Mouse (Mus musculus) gastrocnemius, adult 2 months (tissue): ENCODE measurements around the gene Hivep3. TPM values are rescaled to one million over a fixed set of nuclear protein-coding genes. Genes with fewer than 3 reads are reported as not detected.

ENCODE experiments used
- DNase-seq: peaks from one replicate; pipeline ENCODE4 v3.0.0; 2022
- H3K27ac ChIP-seq: fragments of 200-600 bp; 2 replicates; pipeline ENCODE4 v1.8.1; 2022; ENCODE audit warnings: mild to moderate bottlenecking
- H3K4me3 ChIP-seq: fragments of 200-600 bp; 2 replicates; pipeline ENCODE4 v1.8.1; 2022; ENCODE audit warnings: mild to moderate bottlenecking, moderate library complexity
- CTCF ChIP-seq: fragments of 200-600 bp; IDR thresholded peaks from 2 replicates; pipeline ENCODE4 v1.8.1; 2022; ENCODE audit warnings: antibody characterized with exemption, mild to moderate bottlenecking, moderate library complexity
- intact Hi-C: fragments of 180-260 bp; cut with DNase I; formaldehyde crosslinking; loops from one replicate; pipeline ENCODE4 v1.15.1; 2025
- total RNA-seq, 2 experiments: library from RNA; stranded (reverse); gene quantifications; 2 replicates each; pipeline ENCODE4 v1.2.3; 2021

The Hivep3 gene
- total RNA-seq, 2 experiments from 2014 or later = 1.7 to 3.5 TPM

DNA sequence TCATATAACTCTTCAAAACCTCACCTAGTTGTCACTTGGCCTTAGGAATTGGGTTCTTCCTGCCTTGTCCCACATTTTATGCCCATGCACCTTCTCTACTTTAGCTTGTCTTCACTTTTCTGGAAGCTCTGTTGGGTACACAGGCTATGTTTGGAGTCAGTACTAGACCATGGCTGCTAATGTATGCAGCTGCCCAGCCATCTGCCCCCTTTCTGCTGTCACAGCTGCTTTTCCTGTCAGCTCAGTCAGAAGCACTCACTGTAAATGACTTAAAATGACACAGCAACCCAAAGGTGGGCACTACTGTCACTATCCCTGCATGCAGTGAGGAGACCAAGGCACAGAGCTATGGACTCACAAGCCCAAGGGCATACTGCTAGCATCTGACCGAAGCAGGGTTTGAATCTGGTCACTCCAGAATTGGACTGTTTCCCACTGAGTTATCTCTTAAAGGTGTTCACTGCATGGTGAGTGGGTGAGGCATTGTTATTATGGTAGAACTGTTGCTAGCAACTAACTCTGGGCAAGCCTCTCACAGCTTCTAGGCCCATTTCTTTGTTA is 104.0 kb downstream of the Hivep3 start:
- no peak overlapping the region for H3K27ac ChIP-seq
- intact Hi-C loops = no loop called here
- no peak overlapping the region for H3K4me3 ChIP-seq
- no peak for TF ChIP-seq CTCF
- DNase-seq = no peak

DNA sequence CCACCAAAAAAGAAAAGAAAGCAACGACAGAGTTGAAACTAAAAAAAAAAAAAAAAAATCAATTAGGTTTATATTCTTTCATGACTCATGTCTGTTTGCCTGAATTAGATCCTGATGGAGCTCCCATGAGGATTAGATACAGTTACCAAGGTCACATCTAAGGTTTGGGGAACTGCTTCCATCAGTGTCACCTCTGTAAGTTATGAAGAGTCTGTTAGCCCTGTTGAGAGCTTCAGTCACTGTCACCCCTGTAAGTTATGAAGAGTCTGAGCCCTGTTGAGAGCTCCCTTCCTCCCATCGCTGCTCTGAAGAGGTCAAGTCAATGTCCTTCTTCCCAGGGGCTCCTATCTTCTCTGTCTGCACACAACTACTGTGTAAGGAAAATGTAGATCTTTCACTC is 104.7 kb downstream of the Hivep3 start:
- intact Hi-C loops = no loop called here
- no peak for TF ChIP-seq CTCF
- H3K27ac ChIP-seq = no peak overlapping the region

DNA sequence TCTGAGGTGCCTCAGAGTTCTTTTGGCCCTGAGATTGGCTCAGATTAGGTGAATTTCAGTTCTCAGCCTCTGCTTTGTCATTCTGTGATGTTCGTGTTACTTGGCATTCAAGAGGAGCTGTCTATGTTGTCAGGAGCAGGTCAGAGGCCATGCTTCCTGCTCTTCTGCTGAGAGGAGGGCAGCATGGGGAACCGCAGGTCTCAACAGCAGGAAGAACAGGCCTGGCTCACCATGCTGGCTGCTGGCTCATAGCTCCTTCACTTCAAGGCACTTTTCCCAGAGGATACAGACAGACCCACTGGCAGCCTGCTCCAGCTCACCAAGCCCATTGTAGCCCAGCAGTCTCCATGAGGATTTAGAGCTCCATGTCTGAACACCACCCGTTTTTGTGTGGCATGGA is 109.7 kb downstream of the Hivep3 start:
- no peak for TF ChIP-seq CTCF
- Histone ChIP-seq H3K27ac (peak overlapping the region; percentile 35; the same call in 1 of the 2 replicates), H3K4me3 (no peak overlapping the region)
- intact Hi-C loops = no loop called here
- peak; percentile 20 for DNase-seq

More for the DNA sequence above, 104.7 kb downstream of the Hivep3 start:
- no peak for DNase-seq
- no peak overlapping the region for H3K4me3 ChIP-seq

DNA sequence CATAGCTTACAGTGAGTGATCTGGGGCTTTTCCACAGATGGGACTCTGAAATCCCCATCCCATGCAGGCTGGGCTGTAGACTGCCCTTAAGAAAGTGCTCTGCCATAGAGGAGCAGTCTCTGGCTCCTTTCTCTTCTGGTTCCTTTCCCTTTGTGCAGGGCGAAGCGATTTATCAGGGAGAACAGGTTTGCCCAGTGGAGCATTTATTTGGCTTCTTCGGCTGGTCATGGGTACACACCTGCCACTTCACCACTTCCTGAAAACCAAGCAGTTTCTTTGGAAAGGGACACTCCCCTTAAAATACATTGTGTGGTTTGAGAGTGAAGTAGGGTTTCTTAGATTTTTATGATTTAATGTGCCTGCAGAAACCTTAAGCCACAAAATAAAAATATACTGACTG is 110.7 kb downstream of the Hivep3 start:
- DNase-seq = no peak
- Histone ChIP-seq H3K4me3 (no peak overlapping the region), H3K27ac (no peak overlapping the region)
- intact Hi-C loops = no loop called here
- no peak for TF ChIP-seq CTCF

DNA sequence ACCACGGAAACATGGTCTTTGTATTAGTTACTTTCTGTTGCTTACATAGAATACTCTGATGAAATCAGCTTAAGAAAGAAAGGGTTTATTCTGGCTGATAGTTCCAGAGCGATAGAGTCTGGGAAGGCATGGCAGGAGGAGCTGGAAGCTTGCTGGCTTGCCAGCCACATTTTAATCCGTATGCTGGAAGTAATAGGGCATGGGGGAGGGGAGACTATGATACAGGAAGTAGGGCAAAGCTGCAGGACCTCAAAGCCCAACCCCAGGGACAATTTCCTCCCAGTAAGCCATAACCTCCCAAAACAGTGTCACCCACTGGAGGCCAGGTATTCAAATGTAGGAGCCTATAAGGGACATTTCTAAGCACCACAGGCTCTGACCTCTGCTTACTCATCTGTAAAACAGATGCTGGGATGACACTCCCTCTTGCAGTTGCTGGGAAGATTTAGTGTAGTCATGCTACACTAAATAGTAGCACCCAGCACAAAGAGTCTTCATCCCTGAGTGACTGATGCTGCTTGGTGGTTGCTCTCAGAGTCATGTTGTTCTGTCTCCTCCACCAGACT is 112.1 kb downstream of the Hivep3 start:
- no peak overlapping the region for H3K4me3 ChIP-seq
- intact Hi-C loops = no loop called here
- no peak for DNase-seq
- no peak for TF ChIP-seq CTCF
- H3K27ac ChIP-seq = no peak overlapping the region

DNA sequence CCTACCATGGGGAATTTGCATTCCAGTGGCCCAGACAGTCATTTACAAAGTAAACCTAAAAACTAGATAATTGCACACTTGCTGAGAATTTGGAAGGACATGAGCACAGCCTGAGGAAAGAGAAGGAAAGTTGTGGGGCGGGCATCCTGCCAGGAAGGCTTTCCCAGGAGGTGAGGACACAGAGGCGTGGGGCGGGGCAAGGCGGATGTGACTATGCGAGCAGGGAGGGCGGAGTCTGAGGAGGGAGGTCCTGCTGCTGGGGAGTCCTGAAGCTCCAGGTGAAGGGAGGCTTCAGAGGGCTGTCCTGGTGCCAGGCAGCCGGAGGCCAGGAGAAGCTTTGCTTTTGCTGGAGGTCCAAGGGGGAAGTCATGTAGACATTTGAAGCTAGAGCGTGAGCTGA is 118.9 kb downstream of the Hivep3 start:
- intact Hi-C loops = no loop called here

DNA sequence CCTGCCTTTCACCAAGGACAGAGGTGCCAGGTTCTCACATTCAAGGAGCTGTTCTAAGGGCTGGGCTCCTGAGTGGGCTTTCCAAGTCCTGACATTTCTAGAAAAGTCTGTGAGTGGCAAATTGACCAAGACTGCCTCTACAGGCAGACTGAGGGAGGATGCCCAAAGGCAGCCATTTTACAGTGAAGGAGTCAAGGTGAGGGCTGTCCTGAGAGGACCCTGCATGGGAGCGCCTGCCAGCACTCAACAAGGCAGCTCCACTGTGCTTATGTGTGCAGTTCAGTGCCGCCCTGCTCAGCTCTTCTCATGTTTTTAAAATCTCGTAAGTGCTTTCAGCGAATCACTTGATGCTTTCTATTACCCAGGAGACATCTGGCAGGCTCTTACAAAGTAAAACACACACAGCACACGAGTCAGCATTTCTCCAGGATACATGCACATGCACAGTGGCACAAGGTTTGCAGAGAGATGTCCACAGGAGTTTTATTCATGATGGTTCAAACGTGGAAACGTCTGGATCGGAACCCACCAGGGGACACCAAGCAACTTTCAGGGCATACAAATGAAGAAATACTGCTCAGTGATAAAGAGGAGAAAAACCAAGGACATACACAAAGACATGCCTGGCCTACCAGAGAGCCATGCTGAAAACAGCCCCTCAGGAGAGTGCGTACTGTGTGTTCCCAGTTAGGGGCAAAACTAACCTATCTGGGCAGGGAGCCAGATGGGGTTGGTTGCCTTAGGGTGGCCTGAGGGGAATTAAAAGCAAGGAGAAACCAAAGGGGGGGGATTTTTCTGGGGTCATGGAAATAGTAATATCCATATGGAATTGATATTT is 120.9 kb downstream of the Hivep3 start:
- no peak for TF ChIP-seq CTCF
- Histone ChIP-seq H3K4me3 (no peak overlapping the region), H3K27ac (no peak overlapping the region)
- intact Hi-C loops = no loop called here
- no peak for DNase-seq

More for the DNA sequence above, 118.9 kb downstream of the Hivep3 start:
- no peak for TF ChIP-seq CTCF
- no peak overlapping the region for H3K27ac ChIP-seq
- DNase-seq = peak; percentile 69
- H3K4me3 ChIP-seq = no peak overlapping the region

DNA sequence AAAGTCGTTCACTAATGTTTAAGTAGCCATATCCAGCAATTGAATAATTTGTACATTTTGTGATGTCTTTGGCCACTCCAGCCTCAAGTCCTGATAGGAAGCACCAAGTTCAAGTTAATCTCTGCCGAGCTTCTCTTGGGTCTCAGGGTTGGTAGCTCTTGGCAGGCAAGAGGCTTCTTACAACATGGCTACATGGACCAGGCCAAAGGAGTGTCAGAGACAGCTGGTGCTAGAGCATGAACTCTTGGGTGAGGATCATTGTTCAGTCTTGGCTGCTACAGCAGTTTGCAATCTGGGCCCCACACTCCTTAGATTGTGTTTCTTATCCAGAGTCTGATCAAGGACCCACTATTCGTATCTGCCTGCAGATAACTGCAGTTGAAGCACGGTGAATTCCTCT is 125.9 kb downstream of the Hivep3 start:
- H3K4me3 ChIP-seq = no peak overlapping the region
- intact Hi-C loops = no loop called here
- no peak overlapping the region for H3K27ac ChIP-seq
- TF ChIP-seq CTCF = no peak
- peak; percentile 47 for DNase-seq

DNA sequence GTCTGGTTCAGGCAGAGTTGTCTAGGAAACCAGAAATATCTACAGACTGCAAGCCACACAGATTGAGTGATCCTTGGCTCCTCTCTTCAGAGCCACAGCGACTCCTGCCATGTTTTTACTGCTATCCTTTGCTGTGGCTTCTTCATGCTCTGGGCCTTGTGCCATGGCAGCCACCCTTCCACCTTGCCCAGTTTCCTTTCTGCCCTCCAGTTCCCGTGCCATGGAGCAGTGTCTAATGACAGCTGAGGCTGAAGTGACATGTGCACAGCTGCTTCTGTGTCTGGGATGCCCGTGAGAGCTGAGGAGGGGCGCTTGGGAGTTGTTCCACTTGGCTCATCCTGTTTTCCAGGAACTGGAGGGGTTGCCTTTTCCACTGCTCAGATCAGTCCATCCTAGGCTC is 127.4 kb downstream of the Hivep3 start:
- intact Hi-C loops = no loop called here
- peak; percentile 62 for DNase-seq
- TF ChIP-seq CTCF = no peak
- no peak overlapping the region for H3K4me3 ChIP-seq
- no peak overlapping the region for H3K27ac ChIP-seq

DNA sequence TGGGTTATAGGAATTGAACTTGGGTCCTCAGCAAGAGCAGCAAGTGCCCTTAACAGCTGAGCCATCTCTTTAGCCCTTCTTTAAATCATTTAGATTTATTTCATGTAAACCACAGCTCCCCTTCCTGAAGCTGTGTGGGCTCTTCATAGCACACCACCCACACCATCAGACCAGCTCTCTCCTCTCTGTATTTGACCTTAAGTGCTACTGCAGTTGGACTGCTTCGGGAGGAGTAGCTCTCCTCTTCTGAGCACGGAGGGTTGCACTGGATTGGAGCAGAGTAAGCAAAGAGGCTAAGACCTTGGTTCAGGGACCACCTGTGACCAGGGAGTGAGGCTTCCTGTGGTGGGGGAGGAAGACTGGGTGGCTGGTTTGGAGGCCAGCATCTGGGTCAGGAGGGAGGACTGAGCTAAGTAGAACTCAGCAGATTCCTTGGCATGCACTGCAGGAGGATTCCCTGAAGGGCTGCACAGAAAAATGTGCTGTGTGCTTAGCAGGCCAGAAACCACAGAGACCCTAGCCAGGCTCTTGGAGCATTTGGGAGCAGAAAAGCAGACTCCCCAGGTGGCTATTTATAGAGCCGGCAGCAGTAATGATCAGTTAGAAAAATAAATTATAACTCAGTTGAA is 132.4 kb downstream of the Hivep3 start:
- TF ChIP-seq CTCF = no peak
- intact Hi-C loops = no loop called here
- DNase-seq = peak; percentile 66
- Histone ChIP-seq H3K27ac (peak overlapping the region; percentile 12), H3K4me3 (no peak overlapping the region)

DNA sequence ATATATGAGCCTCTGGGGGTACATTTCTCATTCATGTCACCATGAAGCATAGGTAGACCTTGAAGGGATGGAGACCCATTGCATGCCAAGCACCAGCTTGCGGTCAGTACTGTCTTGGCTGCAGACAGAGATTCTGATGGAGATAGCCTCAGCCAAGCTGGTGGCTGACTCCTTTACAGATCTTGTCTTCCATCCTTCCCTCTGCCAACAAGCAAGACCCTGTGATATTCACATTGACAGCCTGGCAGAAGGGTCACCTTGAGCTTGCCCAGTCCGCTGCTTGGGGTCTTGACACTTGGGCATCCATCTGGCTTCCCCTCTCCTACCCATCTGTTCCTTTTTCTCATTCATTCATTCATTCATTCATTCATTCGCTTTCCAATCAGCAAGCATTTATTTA is 133.5 kb downstream of the Hivep3 start:
- Histone ChIP-seq H3K27ac (no peak overlapping the region), H3K4me3 (no peak overlapping the region)
- TF ChIP-seq CTCF = no peak
- intact Hi-C loops = no loop called here
- DNase-seq = no peak

DNA sequence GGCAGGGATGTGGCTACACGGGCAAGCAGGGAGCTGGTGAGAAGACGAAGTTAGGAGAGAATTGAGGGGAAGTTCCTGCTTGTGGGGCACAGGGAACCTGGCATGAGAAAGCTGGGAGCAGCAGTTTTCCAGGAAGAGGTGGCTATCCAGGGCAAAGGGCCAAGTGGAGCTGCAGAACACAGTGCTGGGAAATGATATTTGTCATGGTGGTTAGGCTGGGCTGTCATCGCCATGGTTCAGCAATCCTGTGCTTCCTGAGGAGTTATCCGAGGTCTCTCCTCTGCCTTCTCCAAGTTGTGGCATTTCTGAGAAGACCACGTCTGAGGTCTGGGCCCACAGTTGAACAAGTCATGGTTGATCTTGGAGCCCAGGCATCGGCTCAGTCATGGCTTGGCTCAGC is 136.8 kb downstream of the Hivep3 start:
- Histone ChIP-seq H3K27ac (no peak overlapping the region), H3K4me3 (no peak overlapping the region)
- intact Hi-C loops = no loop called here
- peak; percentile 41 for DNase-seq
- TF ChIP-seq CTCF = no peak

DNA sequence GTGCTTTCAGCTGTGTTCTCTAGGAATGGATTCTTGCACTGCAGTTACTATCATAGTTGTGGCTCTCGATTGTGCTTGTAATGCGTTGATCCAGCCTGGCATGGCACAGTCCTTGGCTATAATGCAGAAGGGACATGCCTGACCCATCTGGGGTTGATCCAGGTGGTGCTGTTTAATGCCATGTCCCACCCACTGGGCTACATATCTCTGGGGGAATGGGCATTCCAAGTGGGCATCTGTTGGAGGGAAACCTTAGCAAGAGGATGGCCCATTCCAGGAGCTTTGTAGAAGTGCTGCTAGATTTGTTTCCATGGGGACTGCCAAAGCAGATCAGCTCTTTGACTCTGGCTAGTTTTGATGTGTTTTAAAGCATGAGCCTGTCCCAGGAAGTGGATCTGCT is 137.9 kb downstream of the Hivep3 start:
- TF ChIP-seq CTCF = no peak
- intact Hi-C loops = no loop called here
- DNase-seq = no peak
- no peak overlapping the region for H3K4me3 ChIP-seq
- no peak overlapping the region for H3K27ac ChIP-seq
